Mouse (Mus musculus) small intestine, adult 10 weeks (tissue): ENCODE measurements around the gene Il25. TPM values are rescaled to one million over a fixed set of nuclear protein-coding genes. Genes with fewer than 3 reads are reported as not detected.

Experiments used
- polyA plus RNA-seq: library from polyadenylated mRNA; stranded (reverse); fragments of 350-450 nt; fragmentation: Illumina TruSeq; extraction: RNeasy Lipid Tissue Mini Kit (QIAGEN cat#74804); gene quantifications from one replicate; pipeline ENCODE4 v1.2.3, GENCODE M21; 2014; ENCODE audit warnings: low replicate concordance

Il25 gene
- polyA plus RNA-seq: not detected

DNA sequence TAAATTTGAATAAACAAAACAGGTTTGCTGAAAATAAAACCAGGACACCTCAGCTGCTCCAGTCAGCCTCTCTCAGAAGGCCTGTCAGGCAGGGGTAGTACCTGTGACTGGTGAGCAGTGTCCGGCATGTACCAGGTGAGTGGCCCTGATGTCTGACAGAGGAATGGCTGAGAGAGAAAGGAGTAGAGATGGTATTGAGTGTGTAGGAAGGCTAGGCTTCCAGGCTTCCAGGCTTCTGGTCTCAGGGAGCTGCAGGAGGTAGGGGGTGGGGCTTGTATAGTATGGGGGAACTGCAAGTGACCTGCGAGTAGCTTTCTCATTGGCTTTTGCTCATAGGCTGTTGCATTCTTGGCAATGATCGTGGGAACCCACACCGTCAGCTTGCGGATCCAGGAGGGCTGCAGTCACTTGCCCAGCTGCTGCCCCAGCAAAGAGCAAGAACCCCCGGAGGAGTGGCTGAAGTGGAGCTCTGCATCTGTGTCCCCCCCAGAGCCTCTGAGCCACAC is at the start of gene Il25:
TSS of gene Il25 (plus strand) at position 51 of the 506 bp plus-strand sequence.

DNA sequence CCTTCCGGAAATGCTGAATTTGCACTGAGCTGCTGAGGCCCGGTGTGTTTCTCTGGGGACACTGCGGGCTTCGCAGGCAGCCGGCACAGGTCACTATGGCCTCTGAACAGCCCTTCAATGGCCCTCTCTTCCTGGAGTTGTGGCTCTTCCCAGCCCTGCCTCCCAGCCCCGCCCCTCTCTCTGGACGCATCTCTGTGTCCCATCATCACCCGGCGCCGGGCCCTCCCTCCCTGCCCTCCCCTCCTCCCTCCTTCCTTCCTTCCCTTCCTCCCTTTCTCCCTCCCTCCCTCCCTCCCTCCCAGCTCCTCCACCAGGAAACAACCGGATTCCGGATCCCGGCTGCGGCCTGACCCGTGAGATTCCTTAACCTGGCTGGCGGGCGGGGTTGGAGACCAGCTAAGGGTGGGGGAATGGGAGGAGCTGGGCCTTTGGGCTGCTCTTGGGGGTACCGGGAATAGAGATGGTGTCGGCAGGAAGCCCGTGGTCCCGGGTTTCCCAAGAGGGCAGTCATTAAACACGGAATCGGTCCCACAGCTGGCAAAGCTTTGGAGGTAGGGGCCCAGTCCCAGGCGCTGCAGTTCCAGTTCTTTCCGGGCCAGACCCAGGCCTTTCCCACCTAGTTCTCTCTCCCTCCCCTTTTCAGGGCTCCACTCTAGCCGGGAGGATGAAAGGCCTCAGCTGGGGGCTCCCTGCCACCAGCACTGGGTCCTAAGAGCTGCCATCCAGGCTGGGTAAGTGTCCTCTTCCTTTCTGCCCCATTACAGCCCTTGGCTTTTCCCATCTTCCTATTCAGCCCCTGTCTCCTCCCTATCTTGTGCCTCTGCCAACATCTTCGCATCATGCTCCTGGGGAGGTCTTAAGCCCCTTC is 49.1 kb upstream of the Il25 start, which contains the start of the genes Bcl2l2 and Gm20521:
TSS of gene Bcl2l2 (plus strand) at position 224 of the 868 bp plus-strand sequence.
TSS of gene Gm20521 (plus strand) at position 288 of the 868 bp plus-strand sequence.

DNA sequence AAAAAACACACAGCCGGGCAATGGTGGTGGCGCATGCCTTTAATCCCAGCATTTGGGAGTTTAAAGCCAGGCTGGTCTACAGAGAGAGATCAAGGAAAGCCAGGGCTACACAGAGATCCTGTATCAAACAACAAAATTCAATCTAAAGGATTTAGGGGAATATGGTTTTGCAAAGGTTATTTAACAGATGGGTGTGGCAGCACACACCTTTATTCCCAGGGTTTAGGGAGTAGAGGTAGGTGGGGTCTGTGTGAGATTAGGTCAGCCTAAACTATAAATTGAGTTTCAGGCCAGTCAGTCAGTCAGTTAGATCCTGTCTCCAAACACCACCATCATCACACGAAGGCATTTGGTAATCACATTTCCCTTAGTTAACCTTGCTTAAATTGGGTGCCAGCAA is 40.3 kb upstream of the Il25 start, which contains the start of gene Pabpn1:
TSS of gene Pabpn1 (plus strand) at position 301 of the 400 bp plus-strand sequence.

DNA sequence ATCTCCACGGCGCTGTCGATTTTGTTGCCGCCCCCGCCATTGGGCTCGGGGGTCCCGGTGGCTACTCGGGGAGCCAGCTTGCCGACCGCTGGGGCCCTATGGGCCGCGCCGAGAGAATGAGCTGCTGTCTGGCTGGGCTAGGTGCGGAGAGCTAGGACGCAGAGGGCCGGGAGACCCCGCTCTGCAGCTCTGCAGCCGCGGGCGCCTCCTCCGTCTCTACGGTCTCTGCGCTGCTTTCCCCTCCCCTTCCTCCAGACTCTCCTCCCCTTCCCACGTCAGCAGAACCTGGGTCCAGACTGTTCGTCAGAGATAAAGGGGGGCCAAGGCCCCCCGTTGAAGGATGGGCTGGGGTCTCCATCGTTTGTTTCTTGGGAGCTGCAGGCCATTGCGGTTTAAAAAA is 19.6 kb upstream of the Il25 start, which contains the start of gene Slc22a17:
TSS of gene Slc22a17 (minus strand) at position 247 of the 400 bp plus-strand sequence.

DNA sequence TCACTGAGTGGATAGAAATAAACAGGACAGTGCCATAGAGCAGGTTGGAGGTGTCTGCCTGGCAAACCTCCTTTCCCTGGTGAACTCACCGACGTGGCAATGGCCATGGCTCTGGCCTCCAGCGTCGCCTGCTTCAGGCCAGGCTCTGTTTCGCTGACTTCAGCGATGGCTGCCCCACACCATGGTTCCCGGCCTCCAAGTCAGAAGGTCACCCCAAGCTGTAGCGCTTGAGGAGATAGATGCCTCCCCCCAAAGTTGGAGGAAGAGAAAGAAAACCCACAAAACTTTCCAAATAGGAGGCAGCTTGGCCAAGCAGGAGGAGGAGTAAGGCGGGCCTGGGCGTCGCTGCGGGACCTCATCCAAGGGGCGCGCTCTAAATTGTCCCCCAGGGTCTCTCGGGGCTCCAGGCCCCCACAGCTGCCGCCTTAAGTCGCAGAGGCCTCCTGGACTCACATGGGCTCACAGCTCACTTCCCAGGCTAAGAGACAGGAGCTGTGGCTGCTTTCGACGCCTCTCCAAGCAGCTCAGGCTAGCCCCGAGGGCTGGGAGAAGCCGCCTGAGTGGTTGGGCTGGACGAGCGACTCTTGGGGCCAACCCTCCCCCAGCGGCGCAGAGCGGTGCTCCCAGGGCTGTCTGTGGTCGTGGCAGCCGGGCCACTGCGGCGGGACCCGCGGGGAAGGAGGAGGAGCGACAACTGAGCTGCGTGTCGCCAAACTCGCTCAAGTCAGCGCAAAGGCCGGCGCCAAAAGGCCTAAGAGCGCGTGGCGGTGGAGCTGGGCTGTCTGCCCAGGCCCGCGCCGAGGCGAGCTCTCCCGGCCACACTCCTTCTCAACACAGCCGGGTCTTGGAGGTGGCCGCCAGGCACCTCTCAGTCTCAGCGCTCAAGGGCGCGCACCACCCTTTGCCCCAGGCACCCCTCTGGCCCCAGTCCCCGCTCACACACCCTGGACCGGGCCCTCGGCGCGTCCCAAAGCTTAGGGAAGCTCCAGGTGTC is 6.8 kb upstream of the Il25 start, which contains the start of gene Efs:
TSS of gene Efs (minus strand) at position 778 of the 994 bp plus-strand sequence.

DNA sequence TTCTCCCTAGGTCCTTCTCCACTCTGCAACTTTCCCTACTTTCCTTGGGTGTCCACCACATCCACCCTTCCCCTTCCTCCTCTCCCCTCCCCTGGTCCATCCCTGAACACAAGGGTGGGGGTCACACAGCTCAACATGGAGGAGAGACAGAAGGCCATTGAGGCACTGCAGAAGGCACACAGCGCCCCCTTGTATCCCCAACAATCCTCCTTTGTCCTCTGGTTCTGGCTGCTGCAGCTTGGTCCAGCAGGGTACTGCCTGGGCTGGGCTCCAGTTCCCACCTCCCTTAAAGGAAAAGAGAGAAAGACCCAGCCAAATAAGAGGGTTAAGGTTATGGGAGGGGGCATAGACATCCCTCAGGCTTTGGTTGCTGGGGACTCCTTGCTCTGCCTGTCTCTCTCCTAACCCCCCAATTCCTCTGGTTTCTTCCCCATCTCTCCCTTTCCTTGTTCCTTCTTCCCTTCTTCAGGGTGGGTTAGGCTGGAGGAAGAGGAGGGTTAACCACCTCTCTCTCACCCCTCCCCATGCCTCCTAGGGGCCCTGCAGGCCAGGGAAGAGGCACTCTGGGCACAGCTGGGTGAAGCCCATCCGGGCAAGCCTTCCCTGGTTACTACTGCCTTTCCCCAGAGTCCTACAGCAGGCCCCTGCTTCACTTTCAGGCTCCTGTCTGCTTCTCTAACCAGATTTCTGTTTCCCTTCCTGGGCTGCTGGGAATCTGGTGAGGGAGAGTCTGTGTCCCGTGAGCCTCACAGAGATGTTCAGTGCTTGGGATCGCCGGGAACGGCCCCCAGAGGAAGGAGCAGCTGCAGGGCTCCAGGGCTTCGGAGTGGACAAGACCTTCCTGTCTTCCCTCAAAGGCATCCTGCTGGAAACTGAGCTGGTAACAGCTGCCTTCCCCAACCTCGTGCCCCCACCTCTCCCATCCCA is 3.7 kb downstream of the Il25 start, which contains the start of gene Cmtm5:
TSS of gene Cmtm5 (plus strand) at position 358 of the 927 bp plus-strand sequence.

DNA sequence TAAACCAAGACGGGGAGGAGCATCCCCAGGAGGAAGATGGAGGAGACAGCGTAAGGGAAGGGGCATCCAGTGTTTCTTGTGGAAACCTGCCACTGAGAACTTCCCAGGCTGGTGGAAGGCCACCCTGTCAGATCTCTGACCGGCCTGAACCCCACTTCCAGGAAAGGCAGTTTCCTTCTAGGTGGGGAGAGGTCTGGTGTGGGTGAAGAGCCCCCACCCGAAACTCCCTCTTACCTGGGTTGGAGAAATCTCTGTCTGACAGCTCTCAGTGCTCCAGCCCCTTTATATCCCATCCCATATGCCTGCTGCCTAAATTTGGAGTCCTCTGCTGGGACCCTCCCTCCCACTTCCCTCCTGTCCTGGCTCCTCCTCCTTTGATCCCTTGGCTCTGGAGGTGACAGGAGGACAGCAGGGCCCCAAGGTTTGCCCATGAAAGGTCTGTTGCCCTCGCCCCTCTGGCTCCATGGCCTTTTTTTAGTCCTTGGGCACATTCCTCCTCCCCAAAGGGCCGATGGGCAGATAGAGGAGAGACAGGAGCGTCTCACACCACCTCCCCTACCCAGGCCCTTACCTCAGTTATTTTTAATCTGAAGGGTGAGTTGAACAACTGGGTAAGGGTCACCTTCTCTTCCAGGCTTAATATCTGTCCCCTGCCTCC is 34.0 kb downstream of the Il25 start, which contains the start of gene Myh6:
TSS of gene Myh6 (minus strand) at position 608 of the 658 bp plus-strand sequence.

DNA sequence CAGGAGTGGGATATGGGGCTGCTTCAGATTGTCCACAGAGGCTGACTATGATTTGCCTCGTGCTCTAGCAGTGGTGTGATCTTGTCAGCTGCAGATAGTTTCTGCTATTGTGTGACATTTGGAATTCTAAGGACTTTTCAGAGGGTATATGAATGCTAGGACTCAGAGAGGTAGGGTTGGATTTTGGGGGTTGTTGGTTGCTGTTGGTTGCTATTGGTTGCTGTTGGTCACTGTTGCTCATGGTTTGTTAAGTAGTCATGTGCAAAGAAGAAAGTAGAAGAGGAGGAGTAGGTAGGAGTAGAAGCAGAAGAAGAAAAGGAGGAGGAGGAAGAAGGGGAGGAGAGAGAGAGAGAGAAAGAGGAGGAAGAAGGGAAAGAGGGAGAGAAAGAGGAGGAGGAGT is 44.1 kb downstream of the Il25 start, which contains the start of gene Gm17428:
TSS of gene Gm17428 (plus strand) at position 301 of the 400 bp plus-strand sequence.

Other genes with a start within 250 kb of the Il25 start
- gene 1700123O20Rik, start 246.5 kb upstream of the Il25 start, polyA plus RNA-seq: 21.3 TPM
- 101 TPM for gene Acin1, start 245.8 kb upstream of the Il25 start, polyA plus RNA-seq
- gene Gm29776, start 233.9 kb upstream of the Il25 start, polyA plus RNA-seq: not detected
- not detected for gene Cebpe, start 220.5 kb upstream of the Il25 start, polyA plus RNA-seq
- 32.0 TPM for gene Slc7a8, start 150.7 kb upstream of the Il25 start, polyA plus RNA-seq
- not detected for gene Rnf212b, start 118.6 kb upstream of the Il25 start, polyA plus RNA-seq
- gene Homez, start 61.7 kb upstream of the Il25 start, polyA plus RNA-seq: 3.3 TPM
- 3.3 TPM for gene Ppp1r3e, start 55.1 kb upstream of the Il25 start, polyA plus RNA-seq
- gene Bcl2l2, start 49.3 kb upstream of the Il25 start, polyA plus RNA-seq: 12.5 TPM
- gene Gm20521, start 49.3 kb upstream of the Il25 start, polyA plus RNA-seq: not detected
- gene Pabpn1, start 40.2 kb upstream of the Il25 start, polyA plus RNA-seq: 46.7 TPM
- gene Slc22a17, start 19.6 kb upstream of the Il25 start, polyA plus RNA-seq: 0.22 TPM
- gene Efs, start 6.6 kb upstream of the Il25 start, polyA plus RNA-seq: not detected
- gene Cmtm5, start 3.6 kb downstream of the Il25 start, polyA plus RNA-seq: not detected
- not detected for gene Myh6, start 34.2 kb downstream of the Il25 start, polyA plus RNA-seq
- not detected for gene Gm17428, start 44.2 kb downstream of the Il25 start, polyA plus RNA-seq
- not detected for gene Myh7, start 61.9 kb downstream of the Il25 start, polyA plus RNA-seq
- 1.9 TPM for gene Ngdn, start 82.8 kb downstream of the Il25 start, polyA plus RNA-seq
- 0.41 TPM for gene Zfhx2, start 159.6 kb downstream of the Il25 start, polyA plus RNA-seq
- gene Thtpa, start 162.1 kb downstream of the Il25 start, polyA plus RNA-seq: 3.2 TPM
- gene Ap1g2, start 173.9 kb downstream of the Il25 start, polyA plus RNA-seq: 15.8 TPM
- gene Jph4, start 184.2 kb downstream of the Il25 start, polyA plus RNA-seq: 0.37 TPM